ENCODE assay signal across 8 mouse cellular contexts in the genomic region with DNA sequence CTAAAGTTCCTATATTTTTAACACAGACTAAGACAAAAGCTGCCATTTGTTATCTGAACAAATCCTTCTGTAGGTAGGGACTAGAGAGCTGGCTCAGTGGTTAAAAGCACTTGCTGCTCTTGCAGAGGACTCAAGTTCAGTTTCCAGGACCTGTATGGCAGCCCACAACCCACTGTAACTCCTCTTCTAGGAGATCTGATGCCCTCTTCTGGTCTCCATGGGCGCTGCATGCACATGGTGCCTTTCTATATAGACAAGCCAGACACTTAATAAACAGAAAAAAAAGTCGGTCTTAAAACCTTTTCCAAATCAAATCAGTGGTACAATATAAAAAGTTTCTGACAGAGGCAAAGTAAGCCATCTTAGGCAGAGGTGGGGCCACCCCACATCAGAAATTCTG. TPM values are rescaled to one million over a fixed set of nuclear protein-coding genes. Genes with fewer than 3 reads are reported as not detected.
DNase-seq lines count a peak whose midpoint lies in the region; ATAC-seq lines count a peak whose summit lies in the region.

No protein-coding gene starts in this region.

- DNase-seq in cerebellum, adult 11 months = peak; percentile 13
- no peak for DNase-seq in cerebellum, adult 11-12 months
- DNase-seq in left cerebral cortex, postnatal 14 days (ENCODE audit: low spot score in 2 of 2) = peak; percentile 20 to 37
- DNase-seq in left cerebral cortex, postnatal 36 days (ENCODE audit: low spot score in 2 of 2) = no peak
- DNase-seq in adrenal gland, postnatal 25 days = peak; percentile 48
- DNase-seq in heart, postnatal 14 days = peak; percentile 28 to 56
- peak; percentile 25 for DNase-seq in yolk sac, embryonic 10.5 days (ENCODE audit: low spot score)

- intact Hi-C loops in left cerebral cortex, postnatal 14 days (cut with DNase I) = no loop called here
- intact Hi-C loops in left cerebral cortex, postnatal 36 days (cut with DNase I) = no loop called here
- intact Hi-C loops in heart, postnatal 14 days (cut with DNase I) = no loop called here

- ATAC-seq in megakaryocyte progenitor cell, adult 5-6 weeks (replicated peaks; ENCODE audit: poor library complexity) = peak; percentile 61

RNA-seq across cellular contexts. Expression of a gene that starts 5.1 kb away (rescaled TPM):
- 100 to 1,000 TPM; 138 TPM for total RNA-seq in left cerebral cortex, postnatal 14 days (2021)
- 100 to 1,000 TPM; 128 to 130 TPM for total RNA-seq in left cerebral cortex, postnatal 36 days (2021)
- total RNA-seq in adrenal gland, postnatal 25 days (2021) = 169 and 186 TPM in 2 replicates
- total RNA-seq in heart, postnatal 14 days (2021) = 10 to 100 TPM; 88.2 to 90.8 TPM
- 167 and 198 TPM in 2 replicates for total RNA-seq in megakaryocyte progenitor cell, adult 5-6 weeks (2015)
- total RNA-seq in megakaryocyte progenitor cell, adult 5-6 weeks (2017) = 280 and 301 TPM in 2 replicates

RNA-seq across cellular contexts. Expression of a gene that starts 52.1 kb away (rescaled TPM):
- total RNA-seq in left cerebral cortex, postnatal 14 days (2021) = 1 to 10 TPM; 1.8 to 2.7 TPM
- 1 to 10 TPM; 1.1 TPM for total RNA-seq in left cerebral cortex, postnatal 36 days (2021)
- 0.15 TPM in 1 of 2 replicates, not detected in the other for total RNA-seq in adrenal gland, postnatal 25 days (2021)
- under 1 TPM; 0.41 to 0.88 TPM for total RNA-seq in heart, postnatal 14 days (2021)
- 0.05 TPM in 1 of 2 replicates, not detected in the other for total RNA-seq in megakaryocyte progenitor cell, adult 5-6 weeks (2015)
- not detected in 2 replicates for total RNA-seq in megakaryocyte progenitor cell, adult 5-6 weeks (2017)

Comparison
In these comparisons a context has a peak if more than half of its experiments do, and no peak if none do; other contexts are left out.
1. DNase-seq: peak in cerebellum, adult 11 months (single experiment), left cerebral cortex, postnatal 14 days (2 of 2), adrenal gland, postnatal 25 days (single experiment), heart, postnatal 14 days (2 of 2) and yolk sac, embryonic 10.5 days (single experiment); none in cerebellum, adult 11-12 months (single experiment) and left cerebral cortex, postnatal 36 days (0 of 2).